Comparison of ENCODE assay signal across 11 mouse cellular contexts in genomic region chr6:34608603-34609002, GRCm38 (mm10). TPM values are rescaled to one million over a fixed set of nuclear protein-coding genes. Genes with fewer than 3 reads are reported as not detected.
A peak's percentile ranks its signal among the peaks of the same experiment; 100 is the strongest.
DNase-seq lines count a peak whose midpoint lies in the region; ATAC-seq and TF ChIP-seq lines count a peak whose summit lies in the region.
"Had no signal": no experiment of that assay in that cellular context is flagged by ENCODE, and none has a peak within 500 bp of the region (broad histone marks: within the 10 kb centered on the region; RNA-seq: fewer than 3 reads in every experiment).

No protein-coding gene starts in this region.

- peaks cover 95% of the 10 kb centered on the region for H3K79me2 ChIP-seq in C2C12 (ENCODE audit: control insufficient read depth, insufficient read depth)

- no peaks in the 10 kb centered on the region for H3K27me3 ChIP-seq in kidney, embryonic 16.5 days (ENCODE audit: insufficient read depth, low read length)
- no peaks in the 10 kb centered on the region for H3K27me3 ChIP-seq in C2C12 (ENCODE audit: control insufficient read depth, insufficient read depth, insufficient read length)
- H3K27me3 ChIP-seq in Patski = no peaks in the 10 kb centered on the region
- H3K27me3 ChIP-seq: forebrain, embryonic 13.5 days had no signal

- peaks cover 37% of the 10 kb centered on the region; the same call in 1 of the 2 replicates for H3K4me1 ChIP-seq in kidney, embryonic 16.5 days (ENCODE audit: insufficient read depth, low read length)
- H3K4me1 ChIP-seq: forebrain, embryonic 13.5 days had no signal

- peak overlapping the region; percentile 4 for H3ac ChIP-seq in C2C12 (ENCODE audit: control insufficient read depth, insufficient read length, low read depth)

- no peak for ATAC-seq in kidney, embryonic 16.5 days (ENCODE audit: low FRiP score, low TSS enrichment)
- ATAC-seq in Patski = peak; percentile 24
- no peak; the same call in 1 of the 2 replicates for ATAC-seq in granulocyte monocyte progenitor cell, adult 5-6 weeks (replicated peaks; ENCODE audit: poor library complexity, severe bottlenecking)
- ATAC-seq: forebrain, embryonic 13.5 days had no signal

- 83% methylated on average over 3 of the region's 3 CpGs for WGBS in kidney, embryonic 16.5 days

- intact Hi-C loops in left cerebral cortex, adult 2 months (cut with DNase I) = no loop called here

- no peak overlapping the region for H3K4me2 ChIP-seq in kidney, embryonic 16.5 days (replicated peaks; ENCODE audit: low read depth, low read length)
- H3K4me2 ChIP-seq: forebrain, embryonic 13.5 days had no signal

- peaks cover 70% of the 10 kb centered on the region for H3K79me3 ChIP-seq in C2C12 (ENCODE audit: low read depth)

- no peak overlapping the region for H3K4me3 ChIP-seq in kidney, embryonic 16.5 days (ENCODE audit: low read length)
- H3K4me3 ChIP-seq in C2C12 (ENCODE audit: insufficient read depth, poor library complexity, severe bottlenecking) = no peak overlapping the region
- H3K4me3 ChIP-seq in left cerebral cortex, adult 2 months = no peak overlapping the region
- H3K4me3 ChIP-seq: forebrain, embryonic 13.5 days had no signal

- no peak for DNase-seq in kidney, adult 9 months
- DNase-seq in Patski (ENCODE audit: low read depth, low spot score) = no peak
- peak; percentile 34 for DNase-seq in lung, postnatal 10 days
- no peak for DNase-seq in left cerebral cortex, adult 2 months (ENCODE audit: extremely low spot score in 1 of 2, low spot score in 2 of 2)
- DNase-seq: cerebellum, adult 9-10 months; right cerebral cortex, postnatal 4 days; thymus, adult 18-20 months had no signal

- 0 out of 2 replicates have a peak overlapping the region, but pooled peaks have one; percentile 32 for H3K27ac ChIP-seq in kidney, embryonic 16.5 days (ENCODE audit: low read length)
- H3K27ac ChIP-seq in left cerebral cortex, adult 2 months = no peak overlapping the region
- H3K27ac ChIP-seq: forebrain, embryonic 13.5 days had no signal

- POLR2A ChIA-PET in Patski (lab: Charles Lee) = interaction anchor here (0.8 to 2.3 kb wide), 2 partner anchors 10 to 33 kb away, joined by 3 to 6 read pairs; partner anchors contain the start of gene Cald1

- CTCF ChIA-PET in Patski (lab: Charles Lee) = interaction anchor here (2.3 kb wide), 1 partner anchor 18 kb away, joined by 6 read pairs; no protein-coding TSS in a partner anchor

- no peaks in the 10 kb centered on the region for H3K36me3 ChIP-seq in kidney, embryonic 16.5 days (ENCODE audit: insufficient read depth, low read length)
- peaks cover 18% of the 10 kb centered on the region for H3K36me3 ChIP-seq in C2C12 (ENCODE audit: control insufficient read depth, insufficient read depth)

- H3K9ac ChIP-seq in kidney, embryonic 16.5 days (replicated peaks; ENCODE audit: low read length) = no peak overlapping the region
- H3K9ac ChIP-seq: forebrain, embryonic 13.5 days had no signal

- in situ Hi-C loops in Patski (cut with MboI; ENCODE audit: low pct_unique_long_range_greater_than_20kb) = no loop called here

- TF ChIP-seq CTCF in C2C12 (IDR thresholded peaks at IDR 0.05; ENCODE audit: control insufficient read depth, insufficient read depth, insufficient read length) (no peak), Patski (IDR thresholded peaks at IDR 0.05) (no peak)
- TF ChIP-seq CTCF in left cerebral cortex, adult 2 months (IDR thresholded peaks at IDR 0.05) = no peak

- no peaks in the 10 kb centered on the region for H3K9me3 ChIP-seq in kidney, embryonic 16.5 days (ENCODE audit: low read length)
- H3K9me3 ChIP-seq: forebrain, embryonic 13.5 days had no signal

TF ChIP-seq in C2C12, 6 proteins besides CTCF, POLR2A, EP300 and RAD21:
- TF ChIP-seq MAX (IDR thresholded peaks at IDR 0.05) = no peak
- TF ChIP-seq FOSL1 (IDR thresholded peaks at IDR 0.05; ENCODE audit: insufficient read depth, low read length, poor library complexity, severe bottlenecking) = no peak
- no peak for TF ChIP-seq MYOG (IDR thresholded peaks at IDR 0.05; ENCODE audit: control insufficient read depth, extremely low read depth, insufficient read length)
- TF ChIP-seq USF1 (IDR thresholded peaks at IDR 0.05; ENCODE audit: low read depth) = no peak
- no peak for TF ChIP-seq CEBPB (IDR thresholded peaks at IDR 0.05; ENCODE audit: low read depth)
- TF ChIP-seq MYOD1 (IDR thresholded peaks at IDR 0.05; ENCODE audit: control insufficient read depth, insufficient read length, low read depth) = no peak

RNA-seq across cellular contexts. Expression of gene Cald1, which starts 10.3 kb away (rescaled TPM):
- polyA plus RNA-seq in kidney, embryonic 16.5 days (2015; fragmentation: Nextera tagmentation; extraction: Ambion mirVana) = 238 and 243 TPM in 2 replicates
- polyA plus RNA-seq in C2C12 (2012; fragmentation: generic; extraction: Trizol) = 180 TPM
- 800 TPM for polyA plus RNA-seq in Patski (2021)
- total RNA-seq in granulocyte monocyte progenitor cell, adult 5-6 weeks (2014; fragmentation: Nextera tagmentation) = not detected in 2 replicates
- total RNA-seq in granulocyte monocyte progenitor cell, adult 5-6 weeks (2017) = 0.39 and 0.77 TPM in 2 replicates
- 10 to 100 TPM; 20.9 to 22.4 TPM for total RNA-seq in left cerebral cortex, adult 2 months (2021)
